Mouse (Mus musculus) embryonic fibroblast, embryonic 13.5 days (primary cell): Measurements from ENCODE around the gene Phykpl.

Experiments used
- CTCF ChIP-seq: IDR thresholded peaks from 2 replicates; pipeline ENCODE4 v1.5.1; 2011; ENCODE audit warnings: mild to moderate bottlenecking, control low read depth, low read length, moderate library complexity, borderline replicate concordance; ENCODE audit not compliant: insufficient read depth
- POLR2A ChIP-seq: IDR thresholded peaks from 2 replicates; pipeline ENCODE4 v1.6.1; 2011; ENCODE audit warnings: low read depth, mild to moderate bottlenecking, control low read depth, low read length, moderate library complexity

- TF ChIP-seq CTCF, result no peak
- no peak for TF ChIP-seq POLR2A
Measured at GRCm38 (mm10) chr11:51649889-51650199, 65.3 kb downstream of the Phykpl start.
